Mouse (Mus musculus): ENCODE results near the gene Zfp398. TPM values are rescaled to one million over a fixed set of nuclear protein-coding genes. Genes with fewer than 3 reads are reported as not detected.

Gene Zfp398
- polyA plus RNA-seq (2015; fragmentation: Nextera tagmentation; extraction: Ambion mirVana) = 8.8 and 9.3 TPM in 2 replicates

DNA sequence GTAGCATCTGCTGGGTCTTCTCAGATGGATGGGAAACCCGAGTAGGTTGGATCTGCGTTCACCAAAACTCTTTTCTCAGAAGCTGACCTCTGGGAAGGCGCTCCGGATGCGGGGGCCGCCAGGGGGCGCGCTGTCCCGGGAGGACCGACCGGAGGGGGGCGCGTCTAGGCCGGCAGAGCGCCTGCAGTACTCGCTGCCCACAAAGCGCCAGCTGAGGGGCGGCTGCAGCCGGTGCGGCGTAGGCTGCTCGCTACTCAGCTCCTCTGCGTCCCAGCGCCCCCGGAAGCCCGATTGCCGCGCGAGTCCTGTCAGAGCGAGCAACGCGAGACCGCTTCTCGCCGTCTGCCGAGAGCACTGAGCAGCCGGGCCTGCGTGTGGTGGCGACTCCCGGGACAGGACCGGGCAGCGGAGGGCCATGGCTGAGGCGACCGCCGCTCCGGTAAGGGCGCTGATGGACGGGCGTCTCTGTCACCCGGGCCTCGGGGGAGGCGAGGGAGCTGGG, at the start of gene Zfp398:
Zfp398 (plus strand) TSS at position 180 of the 502 bp plus-strand sequence.
- peaks cover 13% of the 10 kb centered on the region for H3K4me1 ChIP-seq
- no peaks in the 10 kb centered on the region for H3K27me3 ChIP-seq
- H3K27ac ChIP-seq = peak within 1 kb of the TSS; percentile 95
- H3K36me3 ChIP-seq = no peaks in the 10 kb centered on the region
- WGBS = under 1% methylated on average over 52 of the region's 52 CpGs
- peak within 1 kb of the TSS; percentile 67 for H3K4me2 ChIP-seq
- H3K9me3 ChIP-seq = no peaks in the 10 kb centered on the region
- H3K9ac ChIP-seq = peak within 1 kb of the TSS; percentile 92
- peak; percentile 96 for ATAC-seq (ENCODE audit: borderline replicate concordance, extremely low read depth, low FRiP score, low TSS enrichment)
- H3K4me3 ChIP-seq = peak within 1 kb of the TSS; percentile 95

DNA sequence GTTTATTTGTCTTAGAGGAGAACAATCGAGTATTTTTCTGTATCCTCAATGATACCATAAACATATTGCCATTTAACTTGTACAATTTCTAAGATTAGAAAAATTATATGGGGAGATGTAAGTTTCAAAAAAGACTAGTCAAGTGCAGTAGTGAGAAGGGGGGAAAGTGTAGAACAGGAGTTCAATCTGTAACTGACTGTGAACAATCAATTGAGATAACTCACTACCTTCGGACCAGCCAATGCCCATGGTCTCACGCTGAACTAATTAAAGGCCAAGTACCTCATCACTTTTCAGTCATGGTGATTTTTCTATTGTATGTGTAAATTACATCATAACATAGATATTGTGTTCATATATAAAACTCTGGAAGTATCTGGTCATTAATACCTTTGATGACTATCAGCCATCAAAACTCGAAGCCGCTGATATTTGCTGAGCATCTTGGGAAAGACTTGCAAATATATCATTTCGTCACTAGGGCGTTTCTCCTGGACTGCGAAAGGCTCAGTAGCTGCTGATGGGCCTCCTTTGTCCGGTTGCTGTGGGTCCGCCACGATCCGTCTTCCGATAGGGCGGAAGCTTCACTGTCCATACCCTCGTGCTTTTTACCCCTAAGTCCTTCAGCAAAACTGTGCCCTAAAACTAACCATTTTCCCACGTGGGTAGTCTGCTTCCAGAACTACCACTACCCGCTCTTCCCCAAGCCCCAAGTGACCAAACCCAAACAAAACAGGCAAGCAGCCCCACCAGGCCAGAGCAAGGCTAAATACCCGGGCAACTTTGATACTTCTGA, 47.3 kb upstream of the Zfp398 start:
- peak overlapping the region; percentile 52 for H3K4me3 ChIP-seq
- peak; percentile 95 for ATAC-seq (ENCODE audit: borderline replicate concordance, extremely low read depth, low FRiP score, low TSS enrichment)
- peak overlapping the region; percentile 65 for H3K9ac ChIP-seq
- H3K36me3 ChIP-seq = no peaks in the 10 kb centered on the region
- 0 out of 2 replicates have a peak, but pooled peaks cover 5% of the 10 kb centered on the region for H3K4me1 ChIP-seq
- H3K4me2 ChIP-seq = peak overlapping the region; percentile 62
- WGBS = under 1% methylated on average over 18 of the region's 18 CpGs
- peak overlapping the region; percentile 96 for H3K27ac ChIP-seq
- no peaks in the 10 kb centered on the region for H3K9me3 ChIP-seq
- H3K27me3 ChIP-seq = no peaks in the 10 kb centered on the region

DNA sequence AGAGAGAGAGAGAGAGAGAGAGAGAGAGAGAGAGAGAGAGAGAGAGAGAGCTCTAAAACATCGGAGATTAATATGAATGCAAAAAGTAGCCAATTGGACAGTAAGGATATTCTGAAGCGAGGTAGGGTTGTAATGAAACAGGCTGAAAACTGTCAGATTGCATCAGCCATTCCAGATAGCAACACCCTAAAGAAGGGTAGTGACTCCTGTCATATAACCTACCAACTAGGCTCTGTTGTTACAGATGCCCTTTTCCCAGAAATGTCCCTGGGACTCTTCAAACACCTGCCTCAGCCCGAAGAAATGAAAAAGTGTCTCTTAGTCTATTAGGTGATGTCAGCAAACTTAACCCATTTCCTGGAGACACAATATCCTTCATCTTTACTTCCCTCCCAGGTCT, 46.6 kb upstream of the Zfp398 start:
- no peaks in the 10 kb centered on the region for H3K36me3 ChIP-seq
- peak overlapping the region; percentile 62 for H3K4me2 ChIP-seq
- H3K27ac ChIP-seq = peak overlapping the region; percentile 96
- peak overlapping the region; percentile 52 for H3K4me3 ChIP-seq
- peak overlapping the region; percentile 65 for H3K9ac ChIP-seq
- WGBS = 29% methylated on average over 3 of the region's 3 CpGs
- 0 out of 2 replicates have a peak, but pooled peaks cover 5% of the 10 kb centered on the region for H3K4me1 ChIP-seq
- H3K9me3 ChIP-seq = no peaks in the 10 kb centered on the region
- no peaks in the 10 kb centered on the region for H3K27me3 ChIP-seq
- ATAC-seq (ENCODE audit: borderline replicate concordance, extremely low read depth, low FRiP score, low TSS enrichment) = no peak

DNA sequence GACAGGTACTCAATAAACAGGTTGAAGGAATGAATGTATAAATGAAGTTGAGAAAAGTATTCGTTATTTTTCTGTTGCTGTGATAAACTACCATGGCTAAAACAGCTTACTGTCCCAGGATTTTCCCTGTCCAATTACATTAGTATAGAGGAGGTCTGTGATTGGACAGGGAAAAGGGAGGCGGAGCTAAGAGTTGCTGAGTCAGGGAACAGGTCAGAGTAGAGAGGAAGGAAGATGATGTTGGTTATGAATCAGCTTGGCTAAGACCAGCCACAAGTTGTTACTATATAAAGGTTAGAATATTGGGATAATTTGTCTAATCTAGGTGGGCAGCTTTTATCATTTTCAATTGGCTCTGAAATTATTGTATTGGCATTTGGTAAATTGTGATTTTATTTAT, 44.7 kb upstream of the Zfp398 start:
- Histone ChIP-seq H3K4me3 (no peak overlapping the region), H3K9ac (no peak overlapping the region), H3K27me3 (no peaks in the 10 kb centered on the region), H3K9me3 (no peaks in the 10 kb centered on the region), H3K36me3 (peaks cover 17% of the 10 kb centered on the region), H3K4me1 (0 out of 2 replicates have a peak, but pooled peaks cover 5% of the 10 kb centered on the region), H3K4me2 (no peak overlapping the region), H3K27ac (no peak overlapping the region)
- 37% methylated on average over 2 of the region's 2 CpGs for WGBS
- no peak for ATAC-seq (ENCODE audit: borderline replicate concordance, extremely low read depth, low FRiP score, low TSS enrichment)

DNA sequence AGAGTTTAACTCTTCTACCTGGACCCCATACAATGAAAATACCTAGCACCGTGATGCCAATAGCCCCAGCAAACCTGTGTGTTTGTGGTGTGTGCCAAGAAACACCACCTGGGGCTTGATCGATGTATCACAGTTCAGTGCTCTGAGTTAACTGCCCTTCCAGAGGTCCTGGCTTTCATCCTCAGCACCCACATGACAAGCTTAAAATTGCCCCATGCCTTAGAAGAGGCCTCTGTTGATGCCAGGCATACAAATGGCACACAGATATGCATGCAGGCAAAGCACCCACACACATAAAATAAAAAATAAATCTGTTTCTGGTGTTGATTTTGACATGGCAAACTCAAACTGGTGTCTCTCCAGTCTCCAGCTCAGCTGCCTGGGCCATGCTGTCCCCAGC, 42.9 kb upstream of the Zfp398 start:
- Histone ChIP-seq H3K36me3 (peaks cover 32% of the 10 kb centered on the region), H3K9ac (no peak overlapping the region), H3K4me1 (0 out of 2 replicates have a peak, but pooled peaks cover 5% of the 10 kb centered on the region), H3K9me3 (no peaks in the 10 kb centered on the region), H3K4me3 (no peak overlapping the region), H3K27me3 (no peaks in the 10 kb centered on the region), H3K27ac (no peak overlapping the region), H3K4me2 (no peak overlapping the region)
- WGBS = 89% methylated on average over 2 of the region's 2 CpGs
- no peak for ATAC-seq (ENCODE audit: borderline replicate concordance, extremely low read depth, low FRiP score, low TSS enrichment)

DNA sequence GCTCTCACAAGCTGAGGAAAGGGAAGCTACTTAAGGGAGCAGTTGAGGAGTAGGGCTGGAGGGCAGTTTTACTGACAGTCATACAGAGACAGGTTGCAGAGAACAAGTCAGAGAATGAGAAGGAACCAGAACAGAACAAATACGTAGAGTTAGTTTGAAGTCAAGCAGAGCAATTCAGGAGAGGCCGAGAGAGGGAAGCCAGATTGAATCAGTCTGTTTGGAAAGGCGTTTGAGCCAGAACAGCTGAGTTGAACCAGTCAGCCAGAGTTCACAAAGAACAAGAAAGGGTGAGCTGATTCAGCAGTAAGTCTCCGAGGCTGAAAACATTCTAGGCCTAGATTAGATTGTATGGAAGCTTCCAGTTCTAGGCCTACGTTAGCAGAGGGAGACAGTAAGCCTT, 42.2 kb upstream of the Zfp398 start:
- Histone ChIP-seq H3K4me1 (0 out of 2 replicates have a peak, but pooled peaks cover 5% of the 10 kb centered on the region), H3K27me3 (no peaks in the 10 kb centered on the region), H3K9ac (no peak overlapping the region), H3K4me3 (no peak overlapping the region), H3K36me3 (peaks cover 40% of the 10 kb centered on the region), H3K27ac (no peak overlapping the region), H3K9me3 (no peaks in the 10 kb centered on the region), H3K4me2 (no peak overlapping the region)
- ATAC-seq (ENCODE audit: borderline replicate concordance, extremely low read depth, low FRiP score, low TSS enrichment) = no peak
- WGBS = 59% methylated on average over 5 of the region's 5 CpGs

DNA sequence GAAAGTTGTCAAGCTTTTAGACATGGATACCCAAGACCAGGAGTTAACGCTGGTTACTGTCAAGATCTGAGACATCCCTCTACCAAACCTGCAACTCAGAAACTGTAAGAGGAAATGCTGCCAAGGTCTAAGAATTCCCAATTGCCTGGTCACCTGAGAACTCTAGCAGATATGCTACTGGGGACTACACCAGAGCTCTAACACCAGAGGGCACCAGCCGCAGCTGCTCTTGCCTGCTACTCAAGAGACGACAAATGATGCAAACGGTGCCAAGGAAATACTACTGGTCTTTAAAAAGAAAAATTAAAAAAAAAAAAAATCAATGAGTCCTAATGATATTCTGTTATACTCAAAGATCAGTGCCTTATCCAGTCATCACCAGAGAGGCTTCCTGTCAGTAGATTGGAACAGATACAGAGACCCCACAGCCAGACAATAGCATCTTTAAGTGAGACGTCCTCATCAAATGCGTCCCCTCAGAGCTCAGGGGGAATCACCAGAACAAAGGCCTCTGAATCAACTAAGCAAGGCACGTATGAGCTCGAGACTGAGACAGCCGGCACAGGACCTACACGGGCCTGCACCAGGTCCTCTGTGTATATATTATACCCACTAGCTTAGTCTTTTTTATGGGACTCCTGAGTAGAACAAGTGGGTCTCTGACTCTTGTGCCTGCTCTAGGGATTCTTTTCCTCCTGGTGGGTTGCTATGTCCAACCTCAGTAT, 41.2 kb upstream of the Zfp398 start:
- no peaks in the 10 kb centered on the region for H3K9me3 ChIP-seq
- no peaks in the 10 kb centered on the region for H3K27me3 ChIP-seq
- no peak for ATAC-seq (ENCODE audit: borderline replicate concordance, extremely low read depth, low FRiP score, low TSS enrichment)
- H3K36me3 ChIP-seq = peaks cover 49% of the 10 kb centered on the region
- H3K4me1 ChIP-seq = 0 out of 2 replicates have a peak, but pooled peaks cover under 1% of the 10 kb centered on the region
- H3K4me2 ChIP-seq = no peak overlapping the region
- WGBS = 61% methylated on average over 10 of the region's 10 CpGs
- no peak overlapping the region for H3K9ac ChIP-seq
- no peak overlapping the region for H3K27ac ChIP-seq
- H3K4me3 ChIP-seq = no peak overlapping the region

DNA sequence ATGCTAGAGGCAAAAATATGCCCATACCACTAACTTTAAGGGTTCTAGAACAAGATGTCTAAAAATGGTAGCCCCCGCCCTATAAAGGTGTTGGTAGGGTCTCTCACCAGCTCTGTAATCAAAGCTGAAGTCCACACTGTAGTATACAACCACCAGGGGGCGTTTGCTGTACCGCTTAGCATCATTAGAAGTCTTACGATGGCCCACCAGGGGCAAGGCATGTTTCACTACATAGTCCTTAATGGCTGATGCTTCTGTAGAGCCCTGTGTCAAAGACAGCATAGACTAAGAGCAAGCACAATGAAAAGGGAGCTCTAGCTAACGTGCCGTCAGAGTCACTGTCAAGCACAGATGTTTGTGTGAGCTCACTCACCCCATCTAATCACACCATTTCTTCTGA, 36.4 kb upstream of the Zfp398 start:
- Histone ChIP-seq H3K4me3 (no peak overlapping the region), H3K4me2 (no peak overlapping the region), H3K9ac (no peak overlapping the region), H3K9me3 (no peaks in the 10 kb centered on the region), H3K4me1 (no peaks in the 10 kb centered on the region), H3K36me3 (peaks cover 95% of the 10 kb centered on the region), H3K27ac (no peak overlapping the region), H3K27me3 (no peaks in the 10 kb centered on the region)
- WGBS = 43% methylated on average over 6 of the region's 6 CpGs
- ATAC-seq (ENCODE audit: borderline replicate concordance, extremely low read depth, low FRiP score, low TSS enrichment) = peak; percentile 69; the same call in 1 of the 2 replicates

DNA sequence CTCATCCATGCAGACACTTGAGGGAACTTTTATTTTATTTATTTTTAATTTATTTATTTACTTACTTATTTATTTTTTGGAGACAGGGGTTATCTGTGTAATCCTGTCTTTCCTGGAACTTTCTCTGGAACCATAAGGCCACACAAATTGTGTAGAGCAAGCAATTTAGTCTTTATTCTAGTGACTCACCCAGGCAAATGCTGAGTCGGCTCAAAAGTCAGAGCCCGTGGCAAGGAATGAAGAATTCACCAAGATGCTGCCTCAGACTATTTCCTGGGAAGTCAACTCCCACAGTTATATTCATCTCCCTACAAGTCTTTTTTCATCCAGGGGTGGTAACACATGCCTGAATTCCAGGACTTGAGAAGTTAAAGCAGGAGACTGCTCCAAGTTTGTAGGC, 29.9 kb upstream of the Zfp398 start:
- ATAC-seq (ENCODE audit: borderline replicate concordance, extremely low read depth, low FRiP score, low TSS enrichment) = no peak

DNA sequence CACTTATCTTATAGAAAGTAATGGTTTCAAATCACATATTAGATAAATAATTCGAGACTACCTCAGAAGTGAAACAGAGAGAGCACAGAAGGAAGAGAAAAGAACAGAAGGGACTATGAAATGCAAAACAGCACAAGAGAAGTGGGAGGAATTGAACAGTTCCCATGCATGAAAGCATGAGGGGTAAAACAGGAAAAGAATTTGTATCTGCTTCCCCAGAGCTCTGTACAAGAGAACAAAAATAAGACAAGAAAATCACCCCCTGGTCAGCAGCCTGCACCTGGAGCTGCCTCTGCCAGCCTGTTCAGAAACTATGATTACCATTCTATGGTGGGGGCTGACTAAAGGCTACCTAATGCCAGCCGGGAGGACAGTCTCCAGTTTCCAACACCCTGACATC, 28.0 kb upstream of the Zfp398 start:
- peaks cover 31% of the 10 kb centered on the region for H3K4me1 ChIP-seq
- H3K27me3 ChIP-seq = no peaks in the 10 kb centered on the region
- ATAC-seq (ENCODE audit: borderline replicate concordance, extremely low read depth, low FRiP score, low TSS enrichment) = no peak
- H3K36me3 ChIP-seq = peaks cover 46% of the 10 kb centered on the region
- H3K4me2 ChIP-seq = no peak overlapping the region
- no peak overlapping the region for H3K4me3 ChIP-seq
- 82% methylated on average over 2 of the region's 2 CpGs for WGBS
- no peak overlapping the region for H3K27ac ChIP-seq
- H3K9ac ChIP-seq = no peak overlapping the region
- no peaks in the 10 kb centered on the region for H3K9me3 ChIP-seq

More for the DNA sequence above, 29.9 kb upstream of the Zfp398 start:
- Histone ChIP-seq H3K4me1 (peaks cover 18% of the 10 kb centered on the region), H3K9ac (no peak overlapping the region), H3K27ac (no peak overlapping the region), H3K27me3 (no peaks in the 10 kb centered on the region), H3K4me3 (no peak overlapping the region), H3K9me3 (no peaks in the 10 kb centered on the region), H3K36me3 (peaks cover 63% of the 10 kb centered on the region), H3K4me2 (no peak overlapping the region)
- WGBS = 65% methylated on average over 2 of the region's 2 CpGs

DNA sequence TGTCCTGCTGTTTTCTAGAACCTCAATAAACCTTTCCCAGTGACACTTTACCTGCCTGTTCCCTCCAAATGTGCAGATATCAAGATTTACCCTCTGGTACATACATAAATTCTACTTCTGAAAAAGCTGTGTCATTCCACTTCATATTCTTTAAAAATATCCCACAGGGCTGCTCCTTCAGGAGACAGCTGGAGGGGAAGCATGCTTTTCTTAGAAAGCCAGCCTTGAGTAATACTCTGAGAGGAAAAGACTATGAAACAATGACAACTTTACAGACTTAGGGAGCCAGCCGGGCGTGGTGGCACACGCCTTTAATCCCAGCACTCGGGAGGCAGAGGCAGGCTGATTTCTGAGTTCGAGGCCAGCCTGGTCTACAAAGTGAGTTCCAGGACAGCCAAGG, 26.9 kb upstream of the Zfp398 start:
- Histone ChIP-seq H3K4me2 (no peak overlapping the region), H3K4me3 (no peak overlapping the region), H3K36me3 (peaks cover 35% of the 10 kb centered on the region), H3K27me3 (no peaks in the 10 kb centered on the region), H3K9me3 (no peaks in the 10 kb centered on the region), H3K9ac (no peak overlapping the region), H3K4me1 (peaks cover 31% of the 10 kb centered on the region), H3K27ac (peak overlapping the region; percentile 48; the same call in 1 of the 2 replicates)
- WGBS = 86% methylated on average over 5 of the region's 5 CpGs
- no peak for ATAC-seq (ENCODE audit: borderline replicate concordance, extremely low read depth, low FRiP score, low TSS enrichment)

DNA sequence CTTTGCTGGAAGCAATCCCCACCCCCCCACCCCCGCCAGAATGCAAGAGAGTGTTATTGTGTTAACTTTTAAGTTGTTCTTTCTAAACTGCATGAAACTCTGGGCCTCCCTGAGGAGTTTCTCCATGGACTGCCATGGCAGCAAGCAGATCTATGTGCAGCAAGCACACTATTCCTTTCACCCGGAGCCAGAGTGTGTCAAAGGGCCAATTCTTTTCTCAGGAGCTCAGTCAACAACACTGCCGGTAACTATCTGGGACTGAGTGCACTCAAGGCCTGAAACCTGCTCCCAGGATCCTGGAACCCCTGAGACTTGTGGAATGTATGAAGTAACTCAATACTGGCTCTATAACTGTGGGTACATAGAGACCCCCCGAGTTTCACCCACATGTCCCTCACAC, 26.4 kb upstream of the Zfp398 start:
- 56% methylated on average over 4 of the region's 4 CpGs for WGBS
- Histone ChIP-seq H3K9ac (no peak overlapping the region), H3K36me3 (peaks cover 30% of the 10 kb centered on the region), H3K27ac (peak overlapping the region; percentile 51), H3K27me3 (no peaks in the 10 kb centered on the region), H3K4me2 (no peak overlapping the region), H3K4me1 (peaks cover 31% of the 10 kb centered on the region), H3K4me3 (no peak overlapping the region), H3K9me3 (no peaks in the 10 kb centered on the region)
- ATAC-seq (ENCODE audit: borderline replicate concordance, extremely low read depth, low FRiP score, low TSS enrichment) = no peak

All from lung, embryonic 15.5 days (tissue).